ENCODE assay signal across 10 mouse cellular contexts in the genomic region with DNA sequence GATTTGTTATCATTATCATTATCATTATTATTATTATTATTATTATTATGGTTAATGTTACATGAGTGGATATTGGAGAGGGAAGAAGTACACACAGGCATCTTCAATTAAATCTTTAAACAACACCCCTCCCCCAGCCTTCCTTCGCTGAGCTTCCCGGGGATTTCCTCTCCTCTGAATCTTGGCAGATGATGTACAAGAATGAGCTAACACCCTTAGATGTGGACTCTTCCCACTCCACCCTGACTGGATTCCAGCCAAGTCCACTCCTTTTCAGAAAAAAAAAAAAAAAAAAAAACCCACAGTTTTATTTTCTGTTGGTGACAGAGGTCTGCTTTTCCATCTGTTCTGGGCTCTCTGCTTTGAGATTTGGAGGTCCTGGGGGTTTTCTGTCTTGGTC. TPM values are rescaled to one million over a fixed set of nuclear protein-coding genes. Genes with fewer than 3 reads are reported as not detected.
A peak's percentile ranks its signal among the peaks of the same experiment; 100 is the strongest.
DNase-seq lines count a peak whose midpoint lies in the region; ATAC-seq and TF ChIP-seq lines count a peak whose summit lies in the region.
"Had no signal": no experiment of that assay in that cellular context is flagged by ENCODE, and none has a peak within 500 bp of the region (broad histone marks: within the 10 kb centered on the region; RNA-seq: fewer than 3 reads in every experiment).

No protein-coding gene starts in this region.

- H3K9ac ChIP-seq in midbrain, postnatal 0 days (replicated peaks; ENCODE audit: low read length, poor library complexity, severe bottlenecking): no peak overlapping the region
- H3K9ac ChIP-seq in midbrain, embryonic 11.5 days (ENCODE audit: low read length): no peak overlapping the region
- no peak overlapping the region for H3K9ac ChIP-seq in kidney, embryonic 15.5 days
- H3K9ac ChIP-seq in stomach, embryonic 16.5 days (ENCODE audit: low read length): no peak overlapping the region
- H3K9ac ChIP-seq: limb, embryonic 12.5 days had no signal

- H3K4me1 ChIP-seq in midbrain, postnatal 0 days (ENCODE audit: insufficient read depth, low read length): no peaks in the 10 kb centered on the region
- no peaks in the 10 kb centered on the region for H3K4me1 ChIP-seq in midbrain, embryonic 11.5 days (ENCODE audit: control insufficient read depth, insufficient read depth, low read length)
- 0 out of 2 replicates have a peak, but pooled peaks cover 6% of the 10 kb centered on the region for H3K4me1 ChIP-seq in kidney, embryonic 15.5 days
- peaks cover 10% of the 10 kb centered on the region; the same call in 1 of the 2 replicates for H3K4me1 ChIP-seq in stomach, embryonic 16.5 days (ENCODE audit: control insufficient read depth, insufficient read depth, low read length)
- H3K4me1 ChIP-seq: limb, embryonic 12.5 days had no signal

- H3K27me3 ChIP-seq in midbrain, postnatal 0 days (ENCODE audit: insufficient read depth, low read length): no peaks in the 10 kb centered on the region
- H3K27me3 ChIP-seq in midbrain, embryonic 11.5 days (ENCODE audit: control insufficient read depth, insufficient read depth, low read length): no peaks in the 10 kb centered on the region
- H3K27me3 ChIP-seq in kidney, embryonic 15.5 days: no peaks in the 10 kb centered on the region
- no peaks in the 10 kb centered on the region for H3K27me3 ChIP-seq in stomach, embryonic 16.5 days (ENCODE audit: control insufficient read depth, insufficient read depth, low read length)
- H3K27me3 ChIP-seq: limb, embryonic 12.5 days had no signal

- no peak overlapping the region for H3K27ac ChIP-seq in midbrain, postnatal 0 days (ENCODE audit: low read depth, low read length)
- H3K27ac ChIP-seq in midbrain, embryonic 11.5 days (ENCODE audit: low read depth, low read length): no peak overlapping the region
- H3K27ac ChIP-seq in kidney, embryonic 15.5 days: no peak overlapping the region
- H3K27ac ChIP-seq in stomach, embryonic 16.5 days (ENCODE audit: low read length): no peak overlapping the region
- H3K27ac ChIP-seq: limb, embryonic 12.5 days had no signal

- H3K9me3 ChIP-seq in midbrain, postnatal 0 days (ENCODE audit: low read length): no peaks in the 10 kb centered on the region
- H3K9me3 ChIP-seq in midbrain, embryonic 11.5 days (ENCODE audit: control insufficient read depth, low read length): no peaks in the 10 kb centered on the region
- H3K9me3 ChIP-seq in kidney, embryonic 15.5 days (replicated peaks): no peaks in the 10 kb centered on the region
- no peaks in the 10 kb centered on the region for H3K9me3 ChIP-seq in stomach, embryonic 16.5 days (replicated peaks; ENCODE audit: control insufficient read depth, low read length)
- H3K9me3 ChIP-seq: limb, embryonic 12.5 days had no signal

- ATAC-seq in midbrain, postnatal 0 days (ENCODE audit: low FRiP score): no peak
- ATAC-seq in midbrain, embryonic 11.5 days (ENCODE audit: low FRiP score): no peak
- ATAC-seq in kidney, embryonic 15.5 days (replicated peaks; ENCODE audit: low FRiP score): peak; percentile 58
- peak; percentile 69 for ATAC-seq in stomach, embryonic 16.5 days (ENCODE audit: insufficient read depth, low FRiP score)
- no peak for ATAC-seq in activated CD4-positive, CD25-positive, alpha-beta regulatory T cell, adult 4 months

- DNase-seq in adrenal gland, postnatal 10 days: peak; percentile 30
- no peak for DNase-seq in adrenal gland, postnatal 4 days (ENCODE audit: low spot score in 2 of 2)
- peak; percentile 33 for DNase-seq in midbrain, postnatal 0 days (ENCODE audit: low spot score)
- no peak for DNase-seq in midbrain, embryonic 11.5 days (ENCODE audit: low spot score, missing footprints)
- DNase-seq in retina, embryonic 14.5 days (ENCODE audit: low spot score): no peak

- no peak overlapping the region for H3K4me2 ChIP-seq in midbrain, postnatal 0 days (ENCODE audit: low read depth, low read length, poor library complexity, severe bottlenecking)
- no peak overlapping the region for H3K4me2 ChIP-seq in midbrain, embryonic 11.5 days
- H3K4me2 ChIP-seq in kidney, embryonic 15.5 days: no peak overlapping the region
- no peak overlapping the region for H3K4me2 ChIP-seq in stomach, embryonic 16.5 days (ENCODE audit: low read depth, low read length)
- H3K4me2 ChIP-seq: limb, embryonic 12.5 days had no signal

- WGBS in midbrain, postnatal 0 days: 64% methylated on average over 2 of the region's 2 CpGs
- WGBS in midbrain, embryonic 11.5 days: 79% methylated on average over 2 of the region's 2 CpGs
- WGBS in kidney, embryonic 15.5 days: 41% methylated on average over 2 of the region's 2 CpGs
- 47% methylated on average over 2 of the region's 2 CpGs for WGBS in stomach, embryonic 16.5 days

- no peak for TF ChIP-seq CTCF in midbrain, postnatal 0 days (IDR thresholded peaks at IDR 0.05)

- H3K4me3 ChIP-seq in midbrain, postnatal 0 days (ENCODE audit: low read depth, low read length): no peak overlapping the region
- no peak overlapping the region for H3K4me3 ChIP-seq in midbrain, embryonic 11.5 days (ENCODE audit: low read depth, low read length)
- H3K4me3 ChIP-seq in kidney, embryonic 15.5 days (replicated peaks): no peak overlapping the region
- no peak overlapping the region for H3K4me3 ChIP-seq in stomach, embryonic 16.5 days (replicated peaks; ENCODE audit: low read length)
- H3K4me3 ChIP-seq: limb, embryonic 12.5 days had no signal

- no peaks in the 10 kb centered on the region for H3K36me3 ChIP-seq in midbrain, postnatal 0 days (ENCODE audit: insufficient read depth, low read length)
- H3K36me3 ChIP-seq in midbrain, embryonic 11.5 days (ENCODE audit: control insufficient read depth, insufficient read depth, low read length): no peaks in the 10 kb centered on the region
- H3K36me3 ChIP-seq in kidney, embryonic 15.5 days: no peaks in the 10 kb centered on the region
- H3K36me3 ChIP-seq in stomach, embryonic 16.5 days (ENCODE audit: control insufficient read depth, insufficient read depth, low read length): no peaks in the 10 kb centered on the region
- H3K36me3 ChIP-seq: limb, embryonic 12.5 days had no signal

RNA-seq across cellular contexts. Expression of a gene that starts 23.8 kb away (rescaled TPM):
- total RNA-seq in adrenal gland, postnatal 10 days (2021): 10 to 100 TPM; 11.1 to 12.3 TPM
- total RNA-seq in adrenal gland, postnatal 4 days (2021): 10 to 100 TPM; 12.3 to 18.2 TPM
- total RNA-seq in midbrain, postnatal 0 days (2014; rRNA removed): 0.24 and 0.33 TPM in 2 replicates
- 0.60 TPM in 2 replicates for polyA plus RNA-seq in midbrain, postnatal 0 days (2015; fragmentation: Nextera tagmentation; extraction: Ambion mirVana)
- 0.41 and 0.45 TPM in 2 replicates for polyA plus RNA-seq in midbrain, embryonic 11.5 days (2014; fragmentation: Nextera tagmentation; extraction: Ambion mirVana)
- polyA plus RNA-seq in kidney, embryonic 15.5 days (2015; fragmentation: Nextera tagmentation; extraction: Ambion mirVana): 4.6 and 5.1 TPM in 2 replicates
- 35.5 and 37.7 TPM in 2 replicates for polyA plus RNA-seq in stomach, embryonic 16.5 days (2015; fragmentation: Nextera tagmentation; extraction: Ambion mirVana)
- under 1 TPM; 0.12 to 0.18 TPM for polyA plus RNA-seq in activated CD4-positive, CD25-positive, alpha-beta regulatory T cell, adult 4 months (2017; shearing (Covaris generic))
- total RNA-seq: hematopoietic stem cell, adult 5-6 weeks had no signal

Comparison
In these comparisons a context has a peak if more than half of its experiments do, and no peak if none do; other contexts are left out.
1. DNase-seq: peak in adrenal gland, postnatal 10 days (single experiment) and midbrain, postnatal 0 days (single experiment); none in adrenal gland, postnatal 4 days (0 of 2), midbrain, embryonic 11.5 days (single experiment) and retina, embryonic 14.5 days (single experiment).
2. ATAC-seq: peak in kidney, embryonic 15.5 days (single experiment) and stomach, embryonic 16.5 days (single experiment); none in midbrain, postnatal 0 days (single experiment), midbrain, embryonic 11.5 days (single experiment) and activated CD4-positive, CD25-positive, alpha-beta regulatory T cell, adult 4 months (single experiment).